Mouse (Mus musculus): Measurements from ENCODE around the gene Ovca2. TPM values are rescaled to one million over a fixed set of nuclear protein-coding genes. Genes with fewer than 3 reads are reported as not detected.
A peak's percentile ranks its signal among the peaks of the same experiment; 100 is the strongest.

Gene Ovca2
- total RNA-seq, 1 experiment: 14.8 TPM

- no peak overlapping the region for H3K27ac ChIP-seq (ENCODE audit: insufficient read depth, low read depth, low read length, poor library complexity, severe bottlenecking)
- peak; percentile 26 for DNase-seq (ENCODE audit: low read depth, low spot score)
- in situ Hi-C loops (cut with MboI; ENCODE audit: low sequenced_read_pairs in 2 of 2, unreplicated experiment in 2 of 2): no loop called here
Observed at GRCm38 (mm10) chr11:75133951-75134350, 44.7 kb downstream of the Ovca2 start.

DNA sequence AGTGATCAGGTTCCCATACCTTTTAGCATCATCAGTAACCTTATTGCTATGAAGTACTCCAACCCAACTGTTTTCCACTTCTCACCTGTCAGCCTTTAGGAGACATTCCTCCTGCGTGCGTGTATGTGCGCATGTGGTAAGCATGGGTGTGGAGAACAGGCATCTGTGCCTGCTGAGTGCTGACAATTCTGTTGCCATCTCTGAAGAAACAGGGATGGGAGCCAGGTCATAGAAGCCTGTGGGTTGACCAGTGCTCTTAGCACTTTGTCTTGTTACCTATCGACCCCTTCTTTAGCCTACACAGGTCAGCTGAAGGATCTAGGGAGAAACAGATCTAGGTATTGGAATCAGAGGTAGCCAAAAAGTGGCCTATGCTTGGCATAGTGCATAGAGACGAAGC lies 45.2 kb downstream of the Ovca2 start:
- H3K9me3 ChIP-seq (ENCODE audit: control insufficient read depth, insufficient read depth, low read depth, low read length): no peaks in the 10 kb centered on the region
- in situ Hi-C loops (cut with MboI; ENCODE audit: low sequenced_read_pairs in 2 of 2, unreplicated experiment in 2 of 2): no loop called here
- H3K4me1 ChIP-seq (ENCODE audit: control insufficient read depth in 2 of 2, insufficient read depth in 2 of 2, low read length in 2 of 2, poor library complexity in 1 of 2): no peaks in the 10 kb centered on the region; a peak in 1 of 4 replicates
- H3K4me3 ChIP-seq (ENCODE audit: insufficient read depth in 1 of 2, low read depth in 1 of 2, low read length in 2 of 2, poor library complexity in 1 of 2, severe bottlenecking in 1 of 2): no peak overlapping the region
- H3K36me3 ChIP-seq (ENCODE audit: control insufficient read depth, insufficient read depth, low read length, poor library complexity, severe bottlenecking): no peaks in the 10 kb centered on the region
- H3K9ac ChIP-seq (ENCODE audit: insufficient read depth, low read depth, low read length, poor library complexity, severe bottlenecking): no peak overlapping the region
- DNase-seq (ENCODE audit: low read depth, low spot score): no peak
- TF ChIP-seq ZNF384 (IDR thresholded peaks at IDR 0.05; ENCODE audit: low read depth, low read length): no peak
- TF ChIP-seq ZC3H11A (IDR thresholded peaks at IDR 0.05; ENCODE audit: borderline replicate concordance, low read depth, low read length): no peak
- no peak for TF ChIP-seq MAFK (IDR thresholded peaks at IDR 0.05; ENCODE audit: insufficient read depth, low read depth, low read length)
- no peak for TF ChIP-seq HCFC1 (IDR thresholded peaks at IDR 0.05; ENCODE audit: borderline replicate concordance, insufficient read depth, low read length)
- no peak for TF ChIP-seq CHD2 (IDR thresholded peaks at IDR 0.05; ENCODE audit: low read depth, low read length)
- no peak overlapping the region for H3K27ac ChIP-seq (ENCODE audit: insufficient read depth, low read depth, low read length, poor library complexity, severe bottlenecking)

More at GRCm38 (mm10) chr11:75133951-75134350, 44.7 kb downstream of the Ovca2 start:
- Histone ChIP-seq H3K4me3 (ENCODE audit: insufficient read depth in 1 of 2, low read depth in 1 of 2, low read length in 2 of 2, poor library complexity in 1 of 2, severe bottlenecking in 1 of 2) (no peak overlapping the region), H3K4me1 (ENCODE audit: control insufficient read depth in 2 of 2, insufficient read depth in 2 of 2, low read length in 2 of 2, poor library complexity in 1 of 2) (no peaks in the 10 kb centered on the region; a peak in 1 of 4 replicates), H3K9ac (ENCODE audit: insufficient read depth, low read depth, low read length, poor library complexity, severe bottlenecking) (no peak overlapping the region), H3K36me3 (ENCODE audit: control insufficient read depth, insufficient read depth, low read length, poor library complexity, severe bottlenecking) (no peaks in the 10 kb centered on the region), H3K9me3 (ENCODE audit: control insufficient read depth, insufficient read depth, low read depth, low read length) (no peaks in the 10 kb centered on the region)
- no peak for TF ChIP-seq ZC3H11A (IDR thresholded peaks at IDR 0.05; ENCODE audit: borderline replicate concordance, low read depth, low read length)

GRCm38 (mm10) chr11:75132278-75132677 lies 46.4 kb downstream of the Ovca2 start:
- no peak overlapping the region for H3K4me3 ChIP-seq (ENCODE audit: insufficient read depth in 1 of 2, low read depth in 1 of 2, low read length in 2 of 2, poor library complexity in 1 of 2, severe bottlenecking in 1 of 2)
- no peak overlapping the region for H3K9ac ChIP-seq (ENCODE audit: insufficient read depth, low read depth, low read length, poor library complexity, severe bottlenecking)
- no peaks in the 10 kb centered on the region; a peak in 1 of 4 replicates for H3K4me1 ChIP-seq (ENCODE audit: control insufficient read depth in 2 of 2, insufficient read depth in 2 of 2, low read length in 2 of 2, poor library complexity in 1 of 2)
- H3K27ac ChIP-seq (ENCODE audit: insufficient read depth, low read depth, low read length, poor library complexity, severe bottlenecking): no peak overlapping the region
- DNase-seq (ENCODE audit: low read depth, low spot score): no peak
- no peaks in the 10 kb centered on the region for H3K9me3 ChIP-seq (ENCODE audit: control insufficient read depth, insufficient read depth, low read depth, low read length)
- in situ Hi-C loops (cut with MboI; ENCODE audit: low sequenced_read_pairs in 2 of 2, unreplicated experiment in 2 of 2): no loop called here
- TF ChIP-seq ZC3H11A (IDR thresholded peaks at IDR 0.05; ENCODE audit: borderline replicate concordance, low read depth, low read length): no peak
- no peak for TF ChIP-seq ZNF384 (IDR thresholded peaks at IDR 0.05; ENCODE audit: low read depth, low read length)
- no peak for TF ChIP-seq CHD2 (IDR thresholded peaks at IDR 0.05; ENCODE audit: low read depth, low read length)
- TF ChIP-seq MAFK (IDR thresholded peaks at IDR 0.05; ENCODE audit: insufficient read depth, low read depth, low read length): no peak
- no peak for TF ChIP-seq HCFC1 (IDR thresholded peaks at IDR 0.05; ENCODE audit: borderline replicate concordance, insufficient read depth, low read length)
- H3K36me3 ChIP-seq (ENCODE audit: control insufficient read depth, insufficient read depth, low read length, poor library complexity, severe bottlenecking): no peaks in the 10 kb centered on the region

DNA sequence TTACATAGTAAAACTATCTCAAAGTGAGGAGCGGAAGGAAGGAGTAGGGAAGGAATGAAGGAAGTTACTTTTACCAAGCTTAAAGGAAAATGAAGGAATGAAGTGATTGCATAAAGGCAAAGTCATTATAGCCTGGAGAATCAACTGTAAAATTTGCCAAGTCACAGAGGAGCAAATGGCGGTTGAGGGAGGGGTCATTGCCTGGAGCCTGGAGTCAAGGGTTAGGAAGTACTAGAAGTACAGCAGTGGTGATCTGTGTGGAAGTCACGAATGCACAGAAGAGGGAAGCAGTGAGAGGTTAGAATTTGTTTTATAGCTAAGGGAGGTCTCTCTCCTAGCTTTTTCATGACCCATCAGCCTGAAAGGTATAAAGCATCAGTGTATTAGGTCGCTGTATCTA lies 47.3 kb downstream of the Ovca2 start:
- H3K4me3 ChIP-seq (ENCODE audit: insufficient read depth in 1 of 2, low read depth in 1 of 2, low read length in 2 of 2, poor library complexity in 1 of 2, severe bottlenecking in 1 of 2): no peak overlapping the region
- no peak overlapping the region for H3K9ac ChIP-seq (ENCODE audit: insufficient read depth, low read depth, low read length, poor library complexity, severe bottlenecking)
- in situ Hi-C loops (cut with MboI; ENCODE audit: low sequenced_read_pairs in 2 of 2, unreplicated experiment in 2 of 2): no loop called here
- TF ChIP-seq CHD2 (IDR thresholded peaks at IDR 0.05; ENCODE audit: low read depth, low read length) (no peak), ZC3H11A (IDR thresholded peaks at IDR 0.05; ENCODE audit: borderline replicate concordance, low read depth, low read length) (no peak), ZNF384 (IDR thresholded peaks at IDR 0.05; ENCODE audit: low read depth, low read length) (no peak), HCFC1 (IDR thresholded peaks at IDR 0.05; ENCODE audit: borderline replicate concordance, insufficient read depth, low read length) (no peak), MAFK (IDR thresholded peaks at IDR 0.05; ENCODE audit: insufficient read depth, low read depth, low read length) (no peak)
- DNase-seq (ENCODE audit: low read depth, low spot score): no peak
- H3K9me3 ChIP-seq (ENCODE audit: control insufficient read depth, insufficient read depth, low read depth, low read length): no peaks in the 10 kb centered on the region
- H3K27ac ChIP-seq (ENCODE audit: insufficient read depth, low read depth, low read length, poor library complexity, severe bottlenecking): no peak overlapping the region
- no peaks in the 10 kb centered on the region for H3K36me3 ChIP-seq (ENCODE audit: control insufficient read depth, insufficient read depth, low read length, poor library complexity, severe bottlenecking)
- no peaks in the 10 kb centered on the region; a peak in 1 of 4 replicates for H3K4me1 ChIP-seq (ENCODE audit: control insufficient read depth in 2 of 2, insufficient read depth in 2 of 2, low read length in 2 of 2, poor library complexity in 1 of 2)

DNA sequence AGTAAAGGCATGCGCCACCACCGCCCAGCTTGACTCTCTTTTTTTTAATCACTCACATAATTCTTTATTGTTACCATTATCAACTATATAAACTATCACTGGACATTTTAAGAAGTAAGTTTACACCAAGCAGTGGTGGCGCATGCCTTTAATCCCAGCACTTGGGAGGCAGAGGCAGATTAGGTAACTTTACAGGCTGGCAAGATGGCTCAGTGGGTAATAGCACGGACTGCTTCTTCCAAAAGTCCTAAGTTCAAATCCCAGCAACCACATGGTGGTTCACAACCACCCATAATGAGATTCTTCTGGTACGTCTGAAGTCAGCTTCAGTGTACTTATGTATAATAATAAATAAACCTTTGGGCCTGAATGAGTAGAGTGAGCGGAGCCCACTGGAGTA lies 49.2 kb downstream of the Ovca2 start:
- no peaks in the 10 kb centered on the region for H3K36me3 ChIP-seq (ENCODE audit: control insufficient read depth, insufficient read depth, low read length, poor library complexity, severe bottlenecking)
- no peaks in the 10 kb centered on the region; a peak in 1 of 4 replicates for H3K4me1 ChIP-seq (ENCODE audit: control insufficient read depth in 2 of 2, insufficient read depth in 2 of 2, low read length in 2 of 2, poor library complexity in 1 of 2)
- H3K4me3 ChIP-seq (ENCODE audit: insufficient read depth in 1 of 2, low read depth in 1 of 2, low read length in 2 of 2, poor library complexity in 1 of 2, severe bottlenecking in 1 of 2): no peak overlapping the region
- no peaks in the 10 kb centered on the region for H3K9me3 ChIP-seq (ENCODE audit: control insufficient read depth, insufficient read depth, low read depth, low read length)
- no peak overlapping the region for H3K27ac ChIP-seq (ENCODE audit: insufficient read depth, low read depth, low read length, poor library complexity, severe bottlenecking)
- no peak for TF ChIP-seq ZC3H11A (IDR thresholded peaks at IDR 0.05; ENCODE audit: borderline replicate concordance, low read depth, low read length)
- no peak for DNase-seq (ENCODE audit: low read depth, low spot score)
- in situ Hi-C loops (cut with MboI; ENCODE audit: low sequenced_read_pairs in 2 of 2, unreplicated experiment in 2 of 2): no loop called here
- H3K9ac ChIP-seq (ENCODE audit: insufficient read depth, low read depth, low read length, poor library complexity, severe bottlenecking): no peak overlapping the region
